Mouse (Mus musculus) brain, embryonic 14.5 days (tissue): ENCODE measurements around the gene Rrp7a.

Source experiments
- CTCF ChIP-seq: fragments of 200-500 bp; IDR thresholded peaks from 2 replicates; pipeline ENCODE4 v1.5.1; 2012; ENCODE audit warnings: inconsistent platforms, mild to moderate bottlenecking, moderate library complexity, borderline replicate concordance; ENCODE audit not compliant: insufficient read depth, insufficient read length; ENCODE audit errors: extremely low read depth
- POLR2A ChIP-seq: fragments of 200-500 bp; IDR thresholded peaks from 2 replicates; pipeline ENCODE4 v1.6.1; 2012; ENCODE audit warnings: mild to moderate bottlenecking, inconsistent platforms, borderline replicate concordance; ENCODE audit not compliant: poor library complexity, insufficient read depth, insufficient read length, severe bottlenecking; ENCODE audit errors: extremely low read depth

DNA sequence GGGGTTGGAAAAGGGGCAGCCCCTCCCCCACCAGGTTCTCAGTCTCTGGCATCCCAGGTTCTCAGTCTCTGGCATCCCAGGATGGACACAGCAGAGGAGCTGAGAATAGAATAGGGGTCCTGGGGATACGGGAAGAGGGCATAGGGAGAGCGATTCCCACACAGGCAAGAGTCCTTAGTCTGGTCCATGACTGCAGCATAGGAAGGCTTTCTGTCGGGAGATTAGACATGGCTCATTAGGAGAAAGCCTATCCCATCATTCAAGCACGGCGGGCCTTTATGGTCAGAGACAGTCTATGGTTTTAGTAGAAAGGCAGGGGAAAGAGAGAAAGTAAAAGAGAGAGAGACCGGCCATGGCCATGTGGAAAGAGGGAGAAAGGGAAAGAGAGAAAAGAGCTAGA is 14.8 kb downstream of the Rrp7a start:
- TF ChIP-seq POLR2A (no peak), CTCF (no peak)
